In genomic region chr11:61484256-61484612, GRCm38 (mm10) we compare ENCODE assay signal across 10 mouse cellular contexts. TPM values are rescaled to one million over a fixed set of nuclear protein-coding genes. Genes with fewer than 3 reads are reported as not detected.
A peak's percentile ranks its signal among the peaks of the same experiment; 100 is the strongest.
DNase-seq lines count a peak whose midpoint lies in the region; ATAC-seq lines count a peak whose summit lies in the region.
"Had no signal": no experiment of that assay in that cellular context is flagged by ENCODE, and none has a peak within 500 bp of the region (broad histone marks: within the 10 kb centered on the region; RNA-seq: fewer than 3 reads in every experiment).

No protein-coding gene starts in this region.

- peaks cover 13% of the 10 kb centered on the region; the same call in 1 of the 2 replicates for H3K4me1 ChIP-seq in lung, embryonic 16.5 days (replicated peaks; ENCODE audit: control insufficient read depth, insufficient read depth, low read length)
- H3K4me1 ChIP-seq in hindbrain, embryonic 15.5 days (replicated peaks): peaks cover 37% of the 10 kb centered on the region
- peaks cover 20% of the 10 kb centered on the region for H3K4me1 ChIP-seq in neural tube, embryonic 14.5 days (ENCODE audit: control insufficient read depth, insufficient read depth, low read length)

- H3K27me3 ChIP-seq in lung, embryonic 16.5 days (ENCODE audit: control insufficient read depth, insufficient read depth, low read depth, low read length): no peaks in the 10 kb centered on the region
- H3K27me3 ChIP-seq in hindbrain, embryonic 15.5 days: no peaks in the 10 kb centered on the region
- H3K27me3 ChIP-seq in neural tube, embryonic 14.5 days (ENCODE audit: control insufficient read depth, insufficient read depth, low read length): no peaks in the 10 kb centered on the region

- peak overlapping the region; percentile 34 for H3K4me2 ChIP-seq in lung, embryonic 16.5 days (ENCODE audit: low read depth, low read length)
- peak overlapping the region; percentile 12 for H3K4me2 ChIP-seq in hindbrain, embryonic 15.5 days
- no peak overlapping the region for H3K4me2 ChIP-seq in neural tube, embryonic 14.5 days (ENCODE audit: low read depth, low read length)

- H3K4me3 ChIP-seq in lung, embryonic 16.5 days (ENCODE audit: low read length): peak overlapping the region; percentile 7
- no peak overlapping the region for H3K4me3 ChIP-seq in hindbrain, embryonic 15.5 days
- no peak overlapping the region for H3K4me3 ChIP-seq in neural tube, embryonic 14.5 days (ENCODE audit: low read depth, low read length)

- peak overlapping the region; percentile 41 for H3K9ac ChIP-seq in lung, embryonic 16.5 days (ENCODE audit: low read length)
- H3K9ac ChIP-seq in hindbrain, embryonic 15.5 days: no peak overlapping the region
- 0 out of 2 replicates have a peak overlapping the region, but pooled peaks have one; percentile 30 for H3K9ac ChIP-seq in neural tube, embryonic 14.5 days (replicated peaks; ENCODE audit: low read depth, low read length)

- DNase-seq in embryo, embryonic 11 days: peak; percentile 56
- no peak for DNase-seq in embryo, embryonic 10.5 days (ENCODE audit: low spot score)
- DNase-seq in lung, postnatal 36 days: no peak
- no peak for DNase-seq in ovary, adult 18-20 months (ENCODE audit: low spot score)
- DNase-seq in gastrocnemius, postnatal 10 days: no peak

- H3K36me3 ChIP-seq in lung, embryonic 16.5 days (ENCODE audit: control insufficient read depth, insufficient read depth, low read length): peaks cover 14% of the 10 kb centered on the region
- H3K36me3 ChIP-seq in hindbrain, embryonic 15.5 days: peaks cover 11% of the 10 kb centered on the region
- H3K36me3 ChIP-seq in neural tube, embryonic 14.5 days (ENCODE audit: control insufficient read depth, insufficient read depth, low read length): peaks cover 9% of the 10 kb centered on the region

- H3K9me3 ChIP-seq in lung, embryonic 16.5 days (ENCODE audit: control insufficient read depth, low read length): no peaks in the 10 kb centered on the region
- no peaks in the 10 kb centered on the region for H3K9me3 ChIP-seq in hindbrain, embryonic 15.5 days
- H3K9me3 ChIP-seq in neural tube, embryonic 14.5 days (ENCODE audit: control insufficient read depth, low read length): no peaks in the 10 kb centered on the region

- H3K27ac ChIP-seq in lung, embryonic 16.5 days (ENCODE audit: low read length): peak overlapping the region; percentile 97
- peak overlapping the region; percentile 78 for H3K27ac ChIP-seq in hindbrain, embryonic 15.5 days (replicated peaks)
- H3K27ac ChIP-seq in neural tube, embryonic 14.5 days (ENCODE audit: low read depth, low read length): peak overlapping the region; percentile 74
- H3K27ac ChIP-seq: macrophage had no signal

- no peak for ATAC-seq in lung, embryonic 16.5 days (ENCODE audit: low read depth)
- no peak for ATAC-seq in hindbrain, embryonic 15.5 days (ENCODE audit: low FRiP score, low read depth)
- no peak for ATAC-seq in neural tube, embryonic 14.5 days (ENCODE audit: low read depth)

- 20% methylated on average over 10 of the region's 10 CpGs for WGBS in lung, embryonic 16.5 days
- 12% methylated on average over 10 of the region's 10 CpGs for WGBS in hindbrain, embryonic 15.5 days
- WGBS in neural tube, embryonic 14.5 days: 17% methylated on average over 10 of the region's 10 CpGs

RNA-seq across cellular contexts. Expression of gene Mfap4, which starts 1.0 kb away (rescaled TPM):
- 1,630 and 1,660 TPM in 2 replicates for polyA plus RNA-seq in lung, embryonic 16.5 days (2015; fragmentation: Nextera tagmentation; extraction: Ambion mirVana)
- 42.2 and 49.7 TPM in 2 replicates for polyA plus RNA-seq in hindbrain, embryonic 15.5 days (2015; fragmentation: Nextera tagmentation; extraction: Ambion mirVana)
- polyA plus RNA-seq in neural tube, embryonic 14.5 days (2014; fragmentation: Nextera tagmentation; extraction: Ambion mirVana): 6.1 and 52.7 TPM in 2 replicates
- 100 to 1,000 TPM; 245 to 288 TPM for total RNA-seq in gastrocnemius, postnatal 10 days (2021)
- polyA plus RNA-seq: macrophage had no signal

RNA-seq across cellular contexts. Expression of gene Mapk7, which starts 10.0 kb away (rescaled TPM):
- 59.6 and 61.8 TPM in 2 replicates for polyA plus RNA-seq in lung, embryonic 16.5 days (2015; fragmentation: Nextera tagmentation; extraction: Ambion mirVana)
- 71.1 and 74.8 TPM in 2 replicates for polyA plus RNA-seq in hindbrain, embryonic 15.5 days (2015; fragmentation: Nextera tagmentation; extraction: Ambion mirVana)
- 52.8 and 65.7 TPM in 2 replicates for polyA plus RNA-seq in neural tube, embryonic 14.5 days (2014; fragmentation: Nextera tagmentation; extraction: Ambion mirVana)
- 10 to 100 TPM in 1 of 2 experiments, 1 to 10 TPM in 1; 8.4 to 12.9 TPM for total RNA-seq in gastrocnemius, postnatal 10 days (2021)

RNA-seq across cellular contexts. Expression of gene B9d1, which starts 20.7 kb away (rescaled TPM):
- polyA plus RNA-seq in lung, embryonic 16.5 days (2015; fragmentation: Nextera tagmentation; extraction: Ambion mirVana): 47.3 and 47.9 TPM in 2 replicates
- 31.6 and 34.9 TPM in 2 replicates for polyA plus RNA-seq in hindbrain, embryonic 15.5 days (2015; fragmentation: Nextera tagmentation; extraction: Ambion mirVana)
- 35.6 and 36.9 TPM in 2 replicates for polyA plus RNA-seq in neural tube, embryonic 14.5 days (2014; fragmentation: Nextera tagmentation; extraction: Ambion mirVana)
- total RNA-seq in gastrocnemius, postnatal 10 days (2021): 1 to 10 TPM; 5.9 to 9.7 TPM

RNA-seq across cellular contexts. Expression of gene Rnf112, which starts 30.3 kb away (rescaled TPM):
- polyA plus RNA-seq in lung, embryonic 16.5 days (2015; fragmentation: Nextera tagmentation; extraction: Ambion mirVana): 0.78 and 1.2 TPM in 2 replicates
- 28.2 and 28.9 TPM in 2 replicates for polyA plus RNA-seq in hindbrain, embryonic 15.5 days (2015; fragmentation: Nextera tagmentation; extraction: Ambion mirVana)
- 7.2 and 9.3 TPM in 2 replicates for polyA plus RNA-seq in neural tube, embryonic 14.5 days (2014; fragmentation: Nextera tagmentation; extraction: Ambion mirVana)
- total RNA-seq in gastrocnemius, postnatal 10 days (2021): 1 to 10 TPM; 2.0 to 2.6 TPM
- polyA plus RNA-seq: macrophage; spleen, adult 2 months had no signal

Comparison
In these comparisons a context has a peak if more than half of its experiments do, and no peak if none do; other contexts are left out.
1. RNA of gene Mfap4, which starts 1.0 kb away (polyA plus RNA-seq): 1,630 to 1,660 TPM in lung, embryonic 16.5 days; 42.2 to 49.7 TPM in hindbrain, embryonic 15.5 days and 6.1 to 52.7 TPM in neural tube, embryonic 14.5 days; every median in the first group is over 10 times any median in the second.
2. Peak in every context shown above with its lines, with median percentiles within 50 percentile points of each other: H3K27ac ChIP-seq.